Mouse (Mus musculus): ENCODE measurements around the gene Ankrd54. TPM values are rescaled to one million over a fixed set of nuclear protein-coding genes. Genes with fewer than 3 reads are reported as not detected.

The Ankrd54 gene
- total and polyA plus RNA-seq, 2 experiments from 2014 or later, result 14.1 to 27.1 TPM

DNA sequence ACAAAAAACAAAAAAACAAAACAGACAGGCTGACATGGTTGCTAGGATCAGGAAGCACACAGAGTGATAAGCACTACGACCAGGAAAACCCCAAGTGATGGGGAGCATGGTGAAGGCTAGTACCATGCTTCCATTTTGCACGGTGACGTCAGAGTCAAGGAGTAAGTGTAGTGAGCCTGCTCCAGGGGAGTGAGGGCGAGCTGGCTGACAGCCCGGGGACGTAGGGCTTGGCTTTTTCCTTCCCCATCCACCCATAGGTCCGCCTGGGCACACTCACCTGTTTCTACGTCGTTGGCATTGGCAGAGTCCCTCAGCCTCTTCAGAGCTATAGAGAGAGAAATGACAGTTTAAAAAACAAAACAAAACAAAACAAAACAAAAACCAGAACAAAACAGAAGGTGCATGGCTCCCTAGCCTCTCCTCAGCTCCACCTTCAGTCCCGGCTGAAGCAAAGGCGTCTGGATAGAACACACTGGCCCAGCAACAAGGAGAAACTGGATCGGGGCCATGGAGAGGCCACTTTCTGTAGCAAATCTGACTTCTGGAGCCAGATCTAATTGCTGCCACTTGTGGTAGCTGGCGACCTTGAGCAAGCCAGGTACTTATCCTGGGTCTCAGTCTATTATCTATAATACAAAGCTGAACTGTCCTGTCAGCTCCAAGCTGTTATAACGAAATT lies 1.7 kb downstream of the Ankrd54 start:
- ATAC-seq (ENCODE audit: insufficient read depth, low read depth) (no peak), DNase-seq (ENCODE audit: low spot score) (no peak)
- Histone ChIP-seq H3K4me1 (ENCODE audit: control insufficient read depth, insufficient read depth) (peaks cover 13% of the 10 kb centered on the region; the same call in 1 of the 2 replicates), H3K27me3 (ENCODE audit: control insufficient read depth, insufficient read depth, low read length) (no peaks in the 10 kb centered on the region), H3K4me3 (ENCODE audit: low read depth, low read length) (no peak overlapping the region), H3K4me2 (ENCODE audit: low read depth, low read length) (no peak overlapping the region), H3K27ac (ENCODE audit: low read depth) (no peak overlapping the region), H3K9me3 (replicated peaks; ENCODE audit: control insufficient read depth, low read length) (no peaks in the 10 kb centered on the region), H3K9ac (replicated peaks; ENCODE audit: low read depth, low read length) (no peak overlapping the region), H3K36me3 (replicated peaks; ENCODE audit: control insufficient read depth, insufficient read depth, low read length) (peaks cover 49% of the 10 kb centered on the region)
- WGBS, result 68% methylated on average over 14 of the region's 14 CpGs
- TF ChIP-seq CTCF (IDR thresholded peaks at IDR 0.05; ENCODE audit: low read depth) (no peak), EP300 (IDR thresholded peaks at IDR 0.05; ENCODE audit: low read depth) (no peak)

- H3K4me3 ChIP-seq (ENCODE audit: low read depth, low read length), result no peak overlapping the region
- TF ChIP-seq EP300 (IDR thresholded peaks at IDR 0.05; ENCODE audit: low read depth), result no peak
- TF ChIP-seq CTCF (IDR thresholded peaks at IDR 0.05; ENCODE audit: low read depth), result no peak
- no peak for ATAC-seq (ENCODE audit: insufficient read depth, low read depth)
- no peak overlapping the region for H3K27ac ChIP-seq (ENCODE audit: low read depth)
- peaks cover 81% of the 10 kb centered on the region for H3K36me3 ChIP-seq (replicated peaks; ENCODE audit: control insufficient read depth, insufficient read depth, low read length)
- H3K9me3 ChIP-seq (replicated peaks; ENCODE audit: control insufficient read depth, low read length), result no peaks in the 10 kb centered on the region
- no peak overlapping the region for H3K4me2 ChIP-seq (ENCODE audit: low read depth, low read length)
- peaks cover 8% of the 10 kb centered on the region; the same call in 1 of the 2 replicates for H3K4me1 ChIP-seq (ENCODE audit: control insufficient read depth, insufficient read depth)
- no peaks in the 10 kb centered on the region for H3K27me3 ChIP-seq (ENCODE audit: control insufficient read depth, insufficient read depth, low read length)
- no peak overlapping the region for H3K9ac ChIP-seq (replicated peaks; ENCODE audit: low read depth, low read length)
- WGBS, result 80% methylated on average over 6 of the region's 6 CpGs
- DNase-seq (ENCODE audit: low spot score), result no peak
Measured at GRCm38 (mm10) chr15:79057850-79058249, 4.8 kb downstream of the Ankrd54 start.

DNA sequence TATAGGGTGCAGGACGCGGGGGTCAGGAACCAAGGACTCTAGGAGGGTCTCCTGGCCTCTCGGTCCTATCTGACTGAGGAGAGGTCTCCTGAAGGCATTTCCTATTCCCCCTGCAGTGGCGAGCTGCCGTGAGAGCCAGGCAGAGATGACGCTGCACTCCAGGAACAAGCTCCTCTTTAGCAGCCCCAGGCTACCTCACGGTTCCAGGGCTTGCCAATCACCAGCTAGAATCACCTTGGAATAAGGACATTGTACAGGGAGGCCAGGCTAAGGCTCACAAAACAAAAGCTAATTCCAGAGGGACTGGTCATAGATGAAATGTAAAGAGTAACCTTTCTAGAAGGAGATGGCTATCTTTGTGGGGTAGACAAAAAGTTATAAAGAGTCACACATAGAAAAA lies 6.1 kb downstream of the Ankrd54 start:
- H3K9ac ChIP-seq (replicated peaks; ENCODE audit: low read depth, low read length), result no peak overlapping the region
- no peak overlapping the region for H3K4me3 ChIP-seq (ENCODE audit: low read depth, low read length)
- TF ChIP-seq CTCF (IDR thresholded peaks at IDR 0.05; ENCODE audit: low read depth) (no peak), EP300 (IDR thresholded peaks at IDR 0.05; ENCODE audit: low read depth) (no peak)
- ATAC-seq (ENCODE audit: insufficient read depth, low read depth) (no peak), DNase-seq (ENCODE audit: low spot score) (no peak)
- WGBS, result 86% methylated on average over 7 of the region's 7 CpGs
- no peaks in the 10 kb centered on the region for H3K9me3 ChIP-seq (replicated peaks; ENCODE audit: control insufficient read depth, low read length)
- H3K4me2 ChIP-seq (ENCODE audit: low read depth, low read length), result no peak overlapping the region
- no peak overlapping the region for H3K27ac ChIP-seq (ENCODE audit: low read depth)
- H3K36me3 ChIP-seq (replicated peaks; ENCODE audit: control insufficient read depth, insufficient read depth, low read length), result peaks cover 89% of the 10 kb centered on the region
- no peaks in the 10 kb centered on the region for H3K27me3 ChIP-seq (ENCODE audit: control insufficient read depth, insufficient read depth, low read length)
- H3K4me1 ChIP-seq (ENCODE audit: control insufficient read depth, insufficient read depth), result peaks cover 2% of the 10 kb centered on the region; the same call in 1 of the 2 replicates

DNA sequence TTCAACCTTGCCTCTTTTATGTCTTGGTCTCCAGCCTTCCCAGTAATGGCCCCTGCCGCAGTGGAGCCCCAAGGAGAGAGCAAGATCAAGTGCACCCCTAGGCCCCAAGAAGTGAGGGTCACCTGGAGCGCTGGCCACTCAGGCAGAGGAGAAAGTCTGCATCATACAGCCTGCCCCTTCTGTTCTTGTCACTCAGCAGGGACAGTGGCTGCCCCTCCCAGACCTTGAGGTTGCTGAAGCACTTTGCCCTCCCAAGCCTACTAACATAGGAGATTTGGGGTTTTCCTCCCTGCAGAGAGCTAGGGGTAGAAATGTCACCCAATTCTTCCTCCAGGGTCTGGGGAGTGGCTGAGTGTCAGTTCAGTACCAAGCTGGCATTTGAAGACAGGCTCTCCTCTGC lies 10.3 kb downstream of the Ankrd54 start:
- no peak for TF ChIP-seq CTCF (IDR thresholded peaks at IDR 0.05; ENCODE audit: low read depth)
- no peak for TF ChIP-seq EP300 (IDR thresholded peaks at IDR 0.05; ENCODE audit: low read depth)
- no peak overlapping the region for H3K4me3 ChIP-seq (ENCODE audit: low read depth, low read length)
- H3K9ac ChIP-seq (replicated peaks; ENCODE audit: low read depth, low read length), result no peak overlapping the region
- H3K36me3 ChIP-seq (replicated peaks; ENCODE audit: control insufficient read depth, insufficient read depth, low read length), result peaks cover 53% of the 10 kb centered on the region
- ATAC-seq (ENCODE audit: insufficient read depth, low read depth) (no peak), DNase-seq (ENCODE audit: low spot score) (no peak)
- no peak overlapping the region for H3K4me2 ChIP-seq (ENCODE audit: low read depth, low read length)
- no peaks in the 10 kb centered on the region for H3K9me3 ChIP-seq (replicated peaks; ENCODE audit: control insufficient read depth, low read length)
- 89% methylated on average over 2 of the region's 2 CpGs for WGBS
- no peaks in the 10 kb centered on the region for H3K27me3 ChIP-seq (ENCODE audit: control insufficient read depth, insufficient read depth, low read length)
- H3K4me1 ChIP-seq (ENCODE audit: control insufficient read depth, insufficient read depth), result no peaks in the 10 kb centered on the region
- no peak overlapping the region for H3K27ac ChIP-seq (ENCODE audit: low read depth)

- no peak overlapping the region for H3K9ac ChIP-seq (replicated peaks; ENCODE audit: low read depth, low read length)
- H3K9me3 ChIP-seq (replicated peaks; ENCODE audit: control insufficient read depth, low read length), result no peaks in the 10 kb centered on the region
- H3K27ac ChIP-seq (ENCODE audit: low read depth), result no peak overlapping the region
- H3K27me3 ChIP-seq (ENCODE audit: control insufficient read depth, insufficient read depth, low read length), result no peaks in the 10 kb centered on the region
- H3K4me2 ChIP-seq (ENCODE audit: low read depth, low read length), result no peak overlapping the region
- H3K4me3 ChIP-seq (ENCODE audit: low read depth, low read length), result no peak overlapping the region
- DNase-seq (ENCODE audit: low spot score), result no peak
- WGBS, result 68% methylated on average over 13 of the region's 13 CpGs
- H3K36me3 ChIP-seq (replicated peaks; ENCODE audit: control insufficient read depth, insufficient read depth, low read length), result peaks cover 47% of the 10 kb centered on the region
- H3K4me1 ChIP-seq (ENCODE audit: control insufficient read depth, insufficient read depth), result no peaks in the 10 kb centered on the region
- no peak for ATAC-seq (ENCODE audit: insufficient read depth, low read depth)
- TF ChIP-seq EP300 (IDR thresholded peaks at IDR 0.05; ENCODE audit: low read depth) (no peak), CTCF (IDR thresholded peaks at IDR 0.05; ENCODE audit: low read depth) (no peak)
Measured at GRCm38 (mm10) chr15:79051461-79052360, 11.0 kb downstream of the Ankrd54 start.

Measured in heart, postnatal 0 days (tissue).